Mouse (Mus musculus): ENCODE measurements around the gene Fxyd2.

DNA sequence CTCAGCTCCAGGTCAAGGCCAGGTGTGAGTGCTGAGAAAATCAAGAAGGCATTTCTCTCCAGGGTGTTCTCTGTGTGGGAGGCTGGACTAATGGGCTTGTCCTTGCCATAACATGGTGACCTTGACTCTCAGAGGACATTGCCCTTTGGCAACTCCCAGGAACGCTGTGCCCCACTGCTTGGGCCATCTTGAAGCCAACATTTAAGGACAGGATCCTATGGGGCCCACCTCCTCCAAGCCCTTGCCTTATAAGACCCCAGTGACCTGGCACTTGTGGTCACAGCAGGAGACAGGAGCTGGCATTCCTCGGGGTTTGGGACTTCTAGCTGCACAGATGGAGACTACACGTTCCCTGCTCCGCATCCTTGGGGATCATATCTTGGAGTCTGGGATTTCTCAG lies at the start of gene Fxyd2:
- no peak for TF ChIP-seq MAX (IDR thresholded peaks at IDR 0.05; ENCODE audit: low read depth)
- TF ChIP-seq POLR2A (IDR thresholded peaks at IDR 0.05; ENCODE audit: insufficient read length, low read depth), result no peak
- TF ChIP-seq MYOG (IDR thresholded peaks at IDR 0.05; ENCODE audit: control insufficient read depth in 1 of 3, insufficient read depth in 1 of 3, insufficient read length in 2 of 3, low read depth in 2 of 3), result no peak
